In the genomic region with DNA sequence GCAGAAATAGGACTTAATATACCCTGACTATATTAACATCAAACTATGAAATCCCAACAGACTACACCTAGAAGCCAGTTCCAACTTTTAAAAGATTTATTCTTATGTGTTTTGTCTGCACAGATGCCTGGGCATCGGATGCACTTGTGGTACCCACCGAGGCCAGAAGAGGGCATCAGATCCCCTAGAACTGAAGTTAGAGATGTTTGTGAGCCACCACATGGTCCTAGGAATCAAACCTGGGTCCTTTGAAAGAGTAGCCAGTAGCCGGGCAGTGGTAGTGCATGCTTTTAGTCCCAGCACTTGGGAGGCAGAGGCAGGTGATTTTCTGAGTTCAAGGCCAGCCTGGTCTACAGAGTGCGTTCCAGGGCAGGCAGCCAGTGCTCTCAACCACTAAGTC, we compare ENCODE assay signal across 13 mouse cellular contexts. TPM values are rescaled to one million over a fixed set of nuclear protein-coding genes. Genes with fewer than 3 reads are reported as not detected.
DNase-seq lines count a peak whose midpoint lies in the region; ATAC-seq lines count a peak whose summit lies in the region.
"Had no signal": no experiment of that assay in that cellular context is flagged by ENCODE, and none has a peak within 500 bp of the region (broad histone marks: within the 10 kb centered on the region; RNA-seq: fewer than 3 reads in every experiment).

No protein-coding gene starts in this region.

- H3K27me3 ChIP-seq in kidney, embryonic 15.5 days: no peaks in the 10 kb centered on the region
- H3K27me3 ChIP-seq in embryonic facial prominence, embryonic 13.5 days: no peaks in the 10 kb centered on the region
- H3K27me3 ChIP-seq: liver, embryonic 15.5 days had no signal

- no peaks in the 10 kb centered on the region for H3K4me1 ChIP-seq in kidney, embryonic 15.5 days
- H3K4me1 ChIP-seq in embryonic facial prominence, embryonic 13.5 days: peaks cover 19% of the 10 kb centered on the region
- H3K4me1 ChIP-seq: liver, embryonic 15.5 days had no signal

- H3K9ac ChIP-seq in kidney, embryonic 15.5 days: no peak overlapping the region
- H3K9ac ChIP-seq in embryonic facial prominence, embryonic 13.5 days: no peak overlapping the region
- H3K9ac ChIP-seq: liver, embryonic 15.5 days had no signal

- H3K27ac ChIP-seq in kidney, embryonic 15.5 days: no peak overlapping the region
- peak overlapping the region; percentile 69 for H3K27ac ChIP-seq in embryonic facial prominence, embryonic 13.5 days
- H3K27ac ChIP-seq: liver, embryonic 15.5 days had no signal

- H3K36me3 ChIP-seq in kidney, embryonic 15.5 days: peaks cover 45% of the 10 kb centered on the region
- H3K36me3 ChIP-seq in embryonic facial prominence, embryonic 13.5 days: peaks cover 40% of the 10 kb centered on the region

- DNase-seq in kidney, postnatal 10 days: peak; percentile 27
- peak; percentile 22 for DNase-seq in 3134 (ENCODE audit: extremely low read depth, insufficient read length, low spot score)
- peak; percentile 46 for DNase-seq in A20 (ENCODE audit: low read depth, low spot score)
- DNase-seq in MN1 (ENCODE audit: low spot score): no peak
- no peak for DNase-seq in left cerebral cortex, postnatal 25 days (ENCODE audit: low spot score in 2 of 2)
- no peak for DNase-seq in heart, adult 8-10 months (ENCODE audit: low spot score)
- DNase-seq: cerebellum, adult 9-11 months; kidney, adult 11 months; right cerebral cortex, postnatal 25 days had no signal

- 93% methylated on average over 4 of the region's 4 CpGs for WGBS in kidney, embryonic 15.5 days
- 91% methylated on average over 4 of the region's 4 CpGs for WGBS in embryonic facial prominence, embryonic 13.5 days

- H3K4me3 ChIP-seq in kidney, embryonic 15.5 days (replicated peaks): no peak overlapping the region
- H3K4me3 ChIP-seq in embryonic facial prominence, embryonic 13.5 days: no peak overlapping the region
- H3K4me3 ChIP-seq: liver, embryonic 15.5 days had no signal

- no peaks in the 10 kb centered on the region for H3K9me3 ChIP-seq in kidney, embryonic 15.5 days (replicated peaks)
- no peaks in the 10 kb centered on the region for H3K9me3 ChIP-seq in embryonic facial prominence, embryonic 13.5 days
- H3K9me3 ChIP-seq: liver, embryonic 15.5 days had no signal

- intact Hi-C loops in left cerebral cortex, postnatal 25 days (cut with DNase I): no loop called here

- ATAC-seq in kidney, embryonic 15.5 days (replicated peaks; ENCODE audit: low FRiP score): no peak
- ATAC-seq in embryonic facial prominence, embryonic 13.5 days (ENCODE audit: insufficient number of reproducible peaks, insufficient read depth, low FRiP score, low TSS enrichment, low read depth): no peak

- H3K4me2 ChIP-seq in kidney, embryonic 15.5 days: no peak overlapping the region
- H3K4me2 ChIP-seq in embryonic facial prominence, embryonic 13.5 days: no peak overlapping the region
- H3K4me2 ChIP-seq: liver, embryonic 15.5 days had no signal

RNA-seq across cellular contexts. Expression of a gene that starts 18.4 kb away (rescaled TPM):
- polyA plus RNA-seq in kidney, embryonic 15.5 days (2015; fragmentation: Nextera tagmentation; extraction: Ambion mirVana): 12.5 and 13.9 TPM in 2 replicates
- 18.4 and 20.0 TPM in 2 replicates for polyA plus RNA-seq in embryonic facial prominence, embryonic 13.5 days (2015; fragmentation: Nextera tagmentation; extraction: Ambion mirVana)
- total RNA-seq in left cerebral cortex, postnatal 25 days (2021): 10 to 100 TPM; 15.7 to 19.4 TPM
- 10 to 100 TPM; 10.5 to 15.8 (median 12.7) TPM for total RNA-seq in heart, adult 8-10 months (2022)

RNA-seq across cellular contexts. Expression of a gene that starts 22.2 kb away (rescaled TPM):
- not detected in 2 replicates for polyA plus RNA-seq in kidney, embryonic 15.5 days (2015; fragmentation: Nextera tagmentation; extraction: Ambion mirVana)
- polyA plus RNA-seq in embryonic facial prominence, embryonic 13.5 days (2015; fragmentation: Nextera tagmentation; extraction: Ambion mirVana): 0.72 TPM in 1 of 2 replicates, not detected in the other
- 10 to 100 TPM; 16.5 to 19.4 TPM for total RNA-seq in left cerebral cortex, postnatal 25 days (2021)
- total RNA-seq in heart, adult 8-10 months (2022): not detected
- polyA plus RNA-seq: heart, embryonic 14.5 days; liver, embryonic 15.5 days had no signal

Comparison
In these comparisons a context has a peak if more than half of its experiments do, and no peak if none do; other contexts are left out.
1. DNase-seq: peak in kidney, postnatal 10 days (single experiment), 3134 (single experiment) and A20 (single experiment); none in MN1 (single experiment), left cerebral cortex, postnatal 25 days (0 of 2) and heart, adult 8-10 months (single experiment).
2. RNA of a gene that starts 22.2 kb away (total RNA-seq): 16.5 to 19.4 TPM in left cerebral cortex, postnatal 25 days; not detected in heart, adult 8-10 months; every median in the first group is over 10 times any median in the second.